Mouse (Mus musculus) spleen, adult 18-20 months (tissue): Measurements from ENCODE around the gene Upf2.
"Not testable (repeated sequence)": the region's sequence is repeated elsewhere in the genome, so short reads cannot be mapped to it uniquely, and the experiment has no call there.

ENCODE experiments used
- DNase-seq, 2 experiments: peaks; one replicate each; pipeline ENCODE4 v3.0.0; 2022; ENCODE audit warnings: mixed read lengths in 2 of 2

Upf2 gene

GRCm38 (mm10) chr2:5950305-5950704 is 964 bp upstream of the Upf2 start:
- DNase-seq, result no peak

- DNase-seq, result no peak
These were observed 447 bp downstream of the Upf2 start for GRCm38 (mm10) chr2:5951621-5952211.

GRCm38 (mm10) chr2:5957705-5958104 is 6.4 kb downstream of the Upf2 start:
- DNase-seq, result no peak

- no peak for DNase-seq
These were observed 11.0 kb downstream of the Upf2 start for GRCm38 (mm10) chr2:5962265-5962664.

- not testable (repeated sequence) for DNase-seq
These were observed 12.5 kb downstream of the Upf2 start for GRCm38 (mm10) chr2:5963729-5964128.

- DNase-seq, result no peak
These were observed 14.7 kb downstream of the Upf2 start for GRCm38 (mm10) chr2:5965972-5966371.

GRCm38 (mm10) chr2:5970629-5971028 is 19.4 kb downstream of the Upf2 start:
- DNase-seq, result not testable (repeated sequence)

GRCm38 (mm10) chr2:5977532-5977931 is 26.3 kb downstream of the Upf2 start:
- DNase-seq, result no peak

GRCm38 (mm10) chr2:5995538-5995937 is 44.3 kb downstream of the Upf2 start:
- peak in 1 of 2 experiments; percentile 12 for DNase-seq

- DNase-seq, result no peak
These were observed 52.7 kb downstream of the Upf2 start for GRCm38 (mm10) chr2:6003949-6004348.

- no peak for DNase-seq
These were observed 63.3 kb downstream of the Upf2 start for GRCm38 (mm10) chr2:6014532-6014931.

GRCm38 (mm10) chr2:6015182-6015581 is 63.9 kb downstream of the Upf2 start:
- DNase-seq, result not testable (repeated sequence)

GRCm38 (mm10) chr2:6020570-6020969 is 69.3 kb downstream of the Upf2 start:
- DNase-seq, result no peak

- DNase-seq, result no peak
These were observed 91.4 kb downstream of the Upf2 start for GRCm38 (mm10) chr2:6042644-6043043.

- DNase-seq, result no peak
These were observed 95.5 kb downstream of the Upf2 start for GRCm38 (mm10) chr2:6046796-6047195.

GRCm38 (mm10) chr2:6048570-6048969 is 97.3 kb downstream of the Upf2 start:
- DNase-seq, result no peak

GRCm38 (mm10) chr2:6049018-6049417 is 97.7 kb downstream of the Upf2 start:
- DNase-seq, result no peak

- DNase-seq, result no peak
These were observed 104.2 kb downstream of the Upf2 start for GRCm38 (mm10) chr2:6055466-6055865.

- no peak for DNase-seq
These were observed 105.2 kb downstream of the Upf2 start for GRCm38 (mm10) chr2:6056518-6056917.

- DNase-seq, result no peak
These were observed 108.0 kb downstream of the Upf2 start for GRCm38 (mm10) chr2:6059291-6059690.

- no peak for DNase-seq
These were observed 109.0 kb downstream of the Upf2 start for GRCm38 (mm10) chr2:6060071-6060804.

- DNase-seq, result no peak
These were observed 116.1 kb downstream of the Upf2 start for GRCm38 (mm10) chr2:6067341-6067740.

- DNase-seq, result no peak
These were observed 119.7 kb downstream of the Upf2 start for GRCm38 (mm10) chr2:6070925-6071324.

GRCm38 (mm10) chr2:6071598-6072440 is 120.5 kb downstream of the Upf2 start:
- DNase-seq, result no peak
